Mouse (Mus musculus) kidney, adult 2 months (tissue): ENCODE data around the gene Aak1. TPM values are rescaled to one million over a fixed set of nuclear protein-coding genes. Genes with fewer than 3 reads are reported as not detected.
A peak's percentile ranks its signal among the peaks of the same experiment; 100 is the strongest.

Source experiments
- DNase-seq: peaks from one replicate; pipeline ENCODE4 v3.0.0; 2021
- H3K27ac ChIP-seq: fragments of 200-500 bp; 2 replicates; pipeline ENCODE4 v1.5.1; 2012; ENCODE audit warnings: low read depth, low read length, control low read depth, inconsistent platforms; ENCODE audit not compliant: insufficient read depth
- H3K27me3 ChIP-seq: fragments of 200-500 bp; replicated peaks from 2 replicates; pipeline ENCODE4 v1.6.1; 2012; ENCODE audit warnings: mild to moderate bottlenecking, moderate library complexity, low read length, inconsistent platforms; ENCODE audit not compliant: control insufficient read depth, insufficient read depth
- H3K36me3 ChIP-seq: fragments of 200-500 bp; 2 replicates; pipeline ENCODE4 v1.6.1; 2012; ENCODE audit warnings: mild to moderate bottlenecking, moderate library complexity, low read length, inconsistent platforms; ENCODE audit not compliant: control insufficient read depth, insufficient read depth
- H3K4me1 ChIP-seq: fragments of 200-500 bp; 2 replicates; pipeline ENCODE4 v1.6.1; 2011; ENCODE audit warnings: low read length; ENCODE audit not compliant: control insufficient read depth, insufficient read depth
- H3K4me3 ChIP-seq: fragments of 200-500 bp; 2 replicates; pipeline ENCODE4 v1.5.1; 2011; ENCODE audit warnings: mild to moderate bottlenecking, low read depth, low read length, control low read depth; ENCODE audit not compliant: insufficient read depth
- CTCF ChIP-seq: fragments of 200-500 bp; conservative IDR thresholded peaks from 2 replicates; pipeline ENCODE4 v1.5.1; 2011; ENCODE audit warnings: low read depth, mild to moderate bottlenecking, control low read depth, low read length, moderate library complexity, mixed read lengths; ENCODE audit not compliant: insufficient read depth, insufficient read length
- POLR2A ChIP-seq: fragments of 200-500 bp; IDR thresholded peaks from one replicate; pipeline ENCODE4 v1.6.1; 2011; ENCODE audit warnings: low read depth, low read length, control low read depth
- WGBS: fragments of 180-500 bp; shearing (Covaris S2); methylation state at CpG from one replicate; pipeline ENCODE4 v1.1.7; 2018; 5-methylcytosine and 5-hydroxymethylcytosine counted together
- polyA plus RNA-seq: library from polyadenylated mRNA; depleted of rRNA; stranded (reverse); fragments of >200 nt; gene quantifications from 2 replicates; pipeline ENCODE4 v1.2.3, GENCODE M21; 2012

The Aak1 gene
- polyA plus RNA-seq, 1 experiment, result 28.9 TPM

GRCm38 (mm10) chr6:86924746-86925145 is 75.4 kb downstream of the Aak1 start:
- DNase-seq, result no peak
- Histone ChIP-seq H3K4me1 (no peaks in the 10 kb centered on the region), H3K27me3 (no peaks in the 10 kb centered on the region), H3K4me3 (no peak overlapping the region), H3K36me3 (no peaks in the 10 kb centered on the region; the same call in 1 of the 2 replicates), H3K27ac (no peak overlapping the region)
- TF ChIP-seq POLR2A (no peak), CTCF (no peak)
- 91% methylated on average over 4 of the region's 4 CpGs for WGBS

DNA sequence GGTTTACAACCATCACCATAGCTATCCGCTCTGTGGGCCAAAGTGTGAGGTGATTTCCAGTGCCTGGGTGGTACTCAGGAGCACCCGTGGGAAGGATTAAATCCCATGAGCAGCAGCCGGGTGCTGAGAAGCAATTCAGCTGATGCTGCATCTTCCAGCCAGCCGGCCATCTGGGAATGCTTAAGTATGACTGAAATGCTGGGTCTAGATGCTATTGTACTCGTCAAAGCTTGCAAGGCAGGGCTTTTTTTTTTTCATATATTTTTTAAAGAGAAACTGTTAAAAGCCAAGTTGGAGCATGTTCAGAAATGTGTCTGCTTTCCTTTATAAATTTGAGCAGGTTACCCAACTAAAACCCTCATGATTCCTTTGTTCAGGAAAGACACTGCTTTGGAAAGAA is 85.2 kb downstream of the Aak1 start:
- Histone ChIP-seq H3K36me3 (peaks cover 4% of the 10 kb centered on the region), H3K27me3 (no peaks in the 10 kb centered on the region), H3K27ac (no peak overlapping the region), H3K4me1 (no peaks in the 10 kb centered on the region), H3K4me3 (no peak overlapping the region)
- WGBS, result 52% methylated on average over 5 of the region's 5 CpGs
- no peak for DNase-seq
- TF ChIP-seq CTCF, result no peak
- no peak for TF ChIP-seq POLR2A

DNA sequence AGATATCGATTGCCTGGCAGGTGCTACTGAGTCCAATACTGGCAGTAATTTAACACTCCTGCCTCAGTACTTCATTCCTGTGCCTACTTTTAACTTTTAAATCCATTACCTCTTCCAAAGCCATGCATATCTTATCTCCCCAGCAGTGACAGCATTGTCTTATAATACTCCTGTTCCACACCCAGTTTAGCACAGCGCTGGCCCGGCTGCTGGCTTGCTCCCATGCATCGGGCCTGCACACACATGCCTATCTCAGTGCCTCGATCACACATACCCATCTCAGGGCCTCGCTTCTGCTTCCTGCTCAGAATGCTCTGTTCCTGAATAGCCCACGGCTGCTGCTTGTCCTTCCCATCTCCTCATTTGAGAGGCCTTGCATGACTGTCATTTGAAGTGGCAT is 90.5 kb downstream of the Aak1 start:
- H3K27me3 ChIP-seq, result no peaks in the 10 kb centered on the region
- TF ChIP-seq POLR2A (no peak), CTCF (no peak)
- no peak overlapping the region for H3K27ac ChIP-seq
- H3K36me3 ChIP-seq, result peaks cover 4% of the 10 kb centered on the region
- H3K4me1 ChIP-seq, result no peaks in the 10 kb centered on the region
- no peak overlapping the region for H3K4me3 ChIP-seq
- DNase-seq, result no peak
- 92% methylated on average over 7 of the region's 7 CpGs for WGBS

GRCm38 (mm10) chr6:86940966-86941365 is 91.6 kb downstream of the Aak1 start:
- no peak for DNase-seq
- 97% methylated on average over 9 of the region's 9 CpGs for WGBS
- H3K36me3 ChIP-seq, result peaks cover 5% of the 10 kb centered on the region
- H3K4me3 ChIP-seq, result no peak overlapping the region
- H3K27ac ChIP-seq, result no peak overlapping the region
- H3K27me3 ChIP-seq, result no peaks in the 10 kb centered on the region
- TF ChIP-seq POLR2A (no peak), CTCF (no peak)
- no peaks in the 10 kb centered on the region for H3K4me1 ChIP-seq

DNA sequence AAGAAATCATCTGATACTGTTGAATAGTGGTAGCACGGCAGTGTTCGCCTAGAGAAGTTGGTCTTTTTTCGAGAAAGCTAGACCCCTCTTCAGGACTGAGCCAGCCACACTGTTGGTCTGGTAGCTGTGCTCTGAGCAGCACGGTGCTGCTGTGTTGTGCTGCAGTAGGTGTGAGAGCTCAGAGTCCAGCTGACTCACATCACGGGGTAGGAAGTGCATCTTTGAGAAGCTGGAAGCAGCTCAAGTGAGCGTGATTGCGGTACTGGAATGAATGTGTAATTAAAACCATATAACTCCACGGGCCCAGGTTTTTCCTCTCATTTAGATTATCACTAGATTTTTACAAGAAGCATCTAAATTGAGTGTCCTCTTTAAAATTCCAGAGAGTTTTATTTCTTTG is 97.8 kb downstream of the Aak1 start:
- Histone ChIP-seq H3K27ac (no peak overlapping the region), H3K36me3 (peaks cover 6% of the 10 kb centered on the region), H3K4me3 (no peak overlapping the region), H3K27me3 (no peaks in the 10 kb centered on the region), H3K4me1 (no peaks in the 10 kb centered on the region)
- DNase-seq, result peak; percentile 21
- WGBS, result 61% methylated on average over 8 of the region's 8 CpGs
- TF ChIP-seq CTCF (no peak), POLR2A (no peak)

DNA sequence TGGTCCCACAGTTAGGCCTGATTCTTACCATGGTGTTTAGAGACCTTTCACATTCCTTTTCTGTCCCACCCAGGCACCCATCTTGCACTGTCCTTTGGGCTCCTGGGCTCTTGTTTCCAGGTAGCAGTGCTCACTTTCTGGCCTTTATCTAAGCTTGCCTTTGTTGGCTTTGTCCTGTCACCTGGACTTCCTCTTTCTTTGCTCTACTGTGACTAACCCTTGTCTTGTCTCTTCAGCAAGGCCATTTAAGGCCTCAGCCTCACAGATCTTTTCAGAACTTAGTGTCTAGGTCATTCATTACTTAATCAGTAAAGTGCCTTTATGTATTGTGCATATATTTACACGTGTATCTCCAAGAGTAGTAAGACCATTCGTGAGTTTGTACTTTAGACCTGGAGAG is 99.4 kb downstream of the Aak1 start:
- WGBS, result 75% methylated on average over 2 of the region's 2 CpGs
- peaks cover 6% of the 10 kb centered on the region for H3K36me3 ChIP-seq

DNA sequence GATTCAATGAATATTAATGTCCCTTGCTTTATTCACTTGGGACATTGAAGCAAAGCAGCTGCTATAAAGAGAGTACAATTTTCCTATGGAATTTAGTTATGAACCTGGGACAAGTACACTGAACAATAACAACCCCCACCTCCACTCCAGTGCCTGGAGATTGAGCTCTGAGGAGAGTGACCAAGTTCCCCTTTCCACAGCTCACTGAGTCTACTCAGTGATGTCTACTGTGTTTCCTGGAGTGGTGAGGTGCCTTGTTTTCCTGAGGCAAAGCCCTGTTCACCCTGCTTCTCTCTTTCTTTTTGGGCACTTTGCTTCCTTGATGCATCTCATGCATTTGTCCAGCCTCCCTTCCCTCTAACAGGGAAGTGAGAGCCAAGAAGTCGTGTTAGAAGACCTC is 100.8 kb downstream of the Aak1 start:
- Histone ChIP-seq H3K27me3 (no peaks in the 10 kb centered on the region), H3K27ac (no peak overlapping the region), H3K4me3 (no peak overlapping the region), H3K36me3 (peaks cover 7% of the 10 kb centered on the region), H3K4me1 (no peaks in the 10 kb centered on the region)
- no peak for DNase-seq
- 89% methylated on average over 1 of the region's 1 CpGs for WGBS
- TF ChIP-seq POLR2A (no peak), CTCF (no peak)

More for the DNA sequence above, 99.4 kb downstream of the Aak1 start:
- Histone ChIP-seq H3K27ac (no peak overlapping the region), H3K4me3 (no peak overlapping the region), H3K4me1 (no peaks in the 10 kb centered on the region), H3K27me3 (no peaks in the 10 kb centered on the region)
- TF ChIP-seq POLR2A (no peak), CTCF (no peak)
- DNase-seq, result no peak

- Histone ChIP-seq H3K27ac (no peak overlapping the region), H3K4me3 (no peak overlapping the region), H3K27me3 (no peaks in the 10 kb centered on the region), H3K36me3 (peaks cover 7% of the 10 kb centered on the region), H3K4me1 (no peaks in the 10 kb centered on the region)
- TF ChIP-seq POLR2A (no peak), CTCF (no peak)
- no peak for DNase-seq
- 91% methylated on average over 1 of the region's 1 CpGs for WGBS
Measured at GRCm38 (mm10) chr6:86950733-86951255, 101.5 kb downstream of the Aak1 start.
